Mouse (Mus musculus) heart, adult 18-20 months (tissue): Measurements from ENCODE around the gene Becn1. TPM values are rescaled to one million over a fixed set of nuclear protein-coding genes. Genes with fewer than 3 reads are reported as not detected.

Experiments
- DNase-seq, 2 experiments: peaks; one replicate each; pipeline ENCODE4 v3.0.0; 2021 to 2022; ENCODE audit warnings: mixed read lengths in 1 of 2
- total RNA-seq, 2 experiments: library from RNA; stranded (reverse); gene quantifications; 2 replicates each; pipeline ENCODE4 v1.2.3; 2021

Gene Becn1
- total RNA-seq, 2 experiments from 2014 or later: 85.4 to 96.5 TPM

GRCm38 (mm10) chr11:101315665-101316500 lies 13.8 kb upstream of the Becn1 start, which contains the start of gene Psme3:
Psme3 (plus strand) TSS chr11:101316213.
- peak; percentile 95 to 96 for DNase-seq

- DNase-seq: no peak
Measured at GRCm38 (mm10) chr11:101315082-101315650, 13.1 kb upstream of the Becn1 start.

- no peak for DNase-seq
Measured at GRCm38 (mm10) chr11:101314567-101314966, 12.5 kb upstream of the Becn1 start.

- DNase-seq: no peak
Measured at GRCm38 (mm10) chr11:101312150-101312549, 10.1 kb upstream of the Becn1 start.

GRCm38 (mm10) chr11:101311083-101311482 lies 9.0 kb upstream of the Becn1 start:
- no peak for DNase-seq

- DNase-seq: no peak
Measured at GRCm38 (mm10) chr11:101307744-101308143, 5.7 kb upstream of the Becn1 start.

- DNase-seq: no peak
Measured at GRCm38 (mm10) chr11:101301299-101302003, 635 bp downstream of the Becn1 start.

GRCm38 (mm10) chr11:101300881-101301280 lies 1.2 kb downstream of the Becn1 start:
- DNase-seq: no peak

GRCm38 (mm10) chr11:101295191-101295590 lies 6.9 kb downstream of the Becn1 start:
- no peak for DNase-seq

- no peak for DNase-seq
Measured at GRCm38 (mm10) chr11:101291231-101291630, 10.9 kb downstream of the Becn1 start.

- DNase-seq: peak; percentile 34 to 63
Measured at GRCm38 (mm10) chr11:101287306-101287705, 14.8 kb downstream of the Becn1 start.

- no peak for DNase-seq
Measured at GRCm38 (mm10) chr11:101283805-101284204, 18.3 kb downstream of the Becn1 start.

GRCm38 (mm10) chr11:101282896-101283295 lies 19.2 kb downstream of the Becn1 start:
- DNase-seq: no peak

- no peak for DNase-seq
Measured at GRCm38 (mm10) chr11:101280837-101281236, 21.2 kb downstream of the Becn1 start.

- no peak for DNase-seq
Measured at GRCm38 (mm10) chr11:101279193-101279569, 22.9 kb downstream of the Becn1 start.

GRCm38 (mm10) chr11:101278223-101279192 lies 23.6 kb downstream of the Becn1 start, which contains the start of the genes Cntd1 and Coa3:
Cntd1 (plus strand) TSS chr11:101279012.
Coa3 (minus strand) TSS chr11:101279114.
- DNase-seq: peak; percentile 92 to 93

- no peak for DNase-seq
Measured at GRCm38 (mm10) chr11:101277381-101278222, 24.5 kb downstream of the Becn1 start.

GRCm38 (mm10) chr11:101276319-101277070 lies 25.6 kb downstream of the Becn1 start:
- DNase-seq: no peak

GRCm38 (mm10) chr11:101275309-101275708 lies 26.8 kb downstream of the Becn1 start:
- no peak for DNase-seq

GRCm38 (mm10) chr11:101272446-101272845 lies 29.6 kb downstream of the Becn1 start:
- no peak for DNase-seq
